Mouse (Mus musculus) lung, adult 2 months (tissue): ENCODE measurements around the gene M1ap. TPM values are rescaled to one million over a fixed set of nuclear protein-coding genes. Genes with fewer than 3 reads are reported as not detected.
A peak's percentile ranks its signal among the peaks of the same experiment; 100 is the strongest.

Source experiments
- DNase-seq: peaks from one replicate; pipeline ENCODE4 v3.0.0; 2022
- H3K4me1 ChIP-seq: fragments of 200-500 bp; 2 replicates; pipeline ENCODE4 v1.6.1; 2011; ENCODE audit warnings: low read length; ENCODE audit not compliant: control insufficient read depth, insufficient read depth
- H3K4me3 ChIP-seq: fragments of 200-500 bp; replicated peaks from 2 replicates; pipeline ENCODE3; 2011; ENCODE audit warnings: low read depth, mild to moderate bottlenecking, control low read depth, low read length; ENCODE audit errors: extremely low read depth
- CTCF ChIP-seq: fragments of 200-500 bp; IDR thresholded peaks from 2 replicates; pipeline ENCODE4 v1.5.1; 2011; ENCODE audit warnings: mild to moderate bottlenecking, low read length, control low read depth; ENCODE audit not compliant: insufficient read depth
- POLR2A ChIP-seq: fragments of 200-500 bp; IDR thresholded peaks from 2 replicates; pipeline ENCODE4 v1.6.1; 2011; ENCODE audit warnings: low read depth, mild to moderate bottlenecking, control low read depth, low read length, borderline replicate concordance; ENCODE audit errors: extremely low read depth
- WGBS: fragments of 180-500 bp; shearing (Covaris S2); methylation state at CpG from one replicate; pipeline ENCODE4 v1.1.7; 2018; 5-methylcytosine and 5-hydroxymethylcytosine counted together
- polyA plus RNA-seq: library from polyadenylated mRNA; depleted of rRNA; stranded (reverse); fragments of >200 nt; gene quantifications from 2 replicates; pipeline ENCODE4 v1.2.3, GENCODE M21; 2012

The M1ap gene
- polyA plus RNA-seq, 1 experiment = 3.5 TPM

DNA sequence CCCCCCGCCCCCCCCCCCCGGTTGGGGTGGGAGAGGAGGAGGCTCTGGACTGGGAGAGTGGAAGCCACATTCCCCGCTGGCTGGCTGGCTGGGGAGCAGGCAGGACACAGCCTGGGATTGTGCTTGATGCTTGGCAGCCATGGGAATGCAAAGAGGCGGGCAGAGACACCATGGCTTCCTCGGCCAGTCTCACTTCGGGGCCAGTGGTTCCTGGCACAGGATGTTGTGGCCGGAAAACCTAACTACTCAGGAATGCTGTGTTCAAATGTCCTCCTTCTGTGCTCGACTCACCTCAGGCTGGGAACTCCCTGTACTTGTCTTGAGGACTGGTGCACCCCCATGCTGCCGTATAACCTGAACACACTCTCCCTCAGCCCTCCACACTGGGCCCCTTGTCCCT, 81.0 kb downstream of the M1ap start:
- Histone ChIP-seq H3K4me3 (no peak overlapping the region), H3K4me1 (no peaks in the 10 kb centered on the region; the same call in 1 of the 2 replicates)
- DNase-seq = no peak
- WGBS = 25% methylated on average over 8 of the region's 9 CpGs
- no peak for TF ChIP-seq CTCF
- no peak for TF ChIP-seq POLR2A

DNA sequence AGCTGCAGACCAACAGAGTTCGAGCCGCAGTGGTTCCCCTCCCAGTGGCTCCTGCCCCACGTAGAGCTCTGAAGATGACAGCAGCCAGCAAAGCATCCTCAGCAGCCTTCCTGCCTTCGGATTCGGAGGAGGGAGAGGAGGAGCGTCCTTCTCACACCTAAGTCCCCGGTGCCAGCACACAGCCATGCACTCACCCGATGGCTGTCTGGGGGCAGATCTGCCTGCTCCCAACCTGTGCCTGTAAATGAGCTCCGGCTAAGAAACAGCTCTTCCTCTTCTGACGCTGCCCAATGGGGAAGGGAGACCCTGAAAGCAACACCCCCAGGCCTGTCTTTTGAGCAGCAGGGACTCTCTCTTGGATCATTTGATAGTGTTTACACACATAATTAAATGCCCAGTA, 83.1 kb downstream of the M1ap start:
- no peak for DNase-seq
- 61% methylated on average over 10 of the region's 10 CpGs for WGBS
- no peak for TF ChIP-seq CTCF
- no peak for TF ChIP-seq POLR2A
- Histone ChIP-seq H3K4me1 (no peaks in the 10 kb centered on the region; the same call in 1 of the 2 replicates), H3K4me3 (no peak overlapping the region)

DNA sequence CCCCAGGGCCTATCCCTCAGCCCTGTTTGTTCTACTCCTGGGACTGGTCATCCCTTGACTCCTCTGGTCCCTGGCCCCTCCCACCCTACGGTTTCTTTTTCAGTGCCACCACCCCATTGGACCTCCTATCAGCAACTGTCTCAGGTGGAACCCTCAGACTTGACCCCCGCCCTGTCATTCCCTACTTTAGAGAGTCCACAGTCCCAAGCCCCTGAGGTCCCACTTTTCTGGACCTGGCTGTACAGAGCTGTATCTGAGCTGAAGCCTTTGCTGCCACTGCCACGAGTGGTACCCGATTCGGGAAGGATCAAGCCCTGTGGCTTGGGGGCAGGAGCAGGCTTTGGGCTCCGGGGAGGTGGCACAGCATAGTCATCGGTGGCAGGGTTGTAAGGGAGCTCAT, 84.4 kb downstream of the M1ap start:
- Histone ChIP-seq H3K4me3 (no peak overlapping the region), H3K4me1 (no peaks in the 10 kb centered on the region; the same call in 1 of the 2 replicates)
- no peak for DNase-seq
- 84% methylated on average over 7 of the region's 7 CpGs for WGBS
- TF ChIP-seq POLR2A (no peak), CTCF (no peak)

DNA sequence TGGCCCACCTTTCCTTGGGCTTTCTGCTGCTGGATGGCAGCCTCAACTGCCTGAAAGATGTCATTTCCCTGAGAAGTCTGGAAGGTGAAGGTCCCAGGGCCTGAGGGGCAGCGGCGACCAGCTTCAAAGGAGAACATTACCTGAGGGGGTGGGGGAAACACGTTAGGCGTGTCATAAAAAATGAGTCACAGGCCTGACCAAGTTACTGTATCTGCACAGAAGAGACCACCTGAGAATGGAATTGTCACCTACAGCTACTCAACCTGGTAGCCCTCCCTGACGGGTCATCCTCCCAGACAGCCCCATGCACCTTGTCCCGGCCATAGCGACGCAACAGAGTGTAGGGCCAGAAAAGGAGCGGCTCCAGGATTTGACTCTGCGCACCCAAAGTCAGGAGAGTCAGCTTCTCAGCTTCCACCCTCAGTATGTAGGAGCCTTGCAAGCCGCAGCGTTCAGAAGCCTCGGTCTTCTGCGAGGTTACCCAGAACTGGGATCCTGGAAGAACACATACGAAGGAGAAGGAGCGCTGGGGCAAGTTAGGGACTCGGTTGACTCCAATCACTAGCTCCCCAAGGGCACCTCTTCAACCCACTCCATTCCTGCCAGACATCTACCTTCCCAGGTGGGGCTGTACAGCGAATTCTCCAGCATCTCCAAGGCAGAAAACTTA, 85.4 kb downstream of the M1ap start:
- TF ChIP-seq CTCF (no peak), POLR2A (no peak)
- 71% methylated on average over 18 of the region's 18 CpGs for WGBS
- peak overlapping the region; percentile 67 for H3K4me3 ChIP-seq
- DNase-seq = no peak
- no peaks in the 10 kb centered on the region; the same call in 1 of the 2 replicates for H3K4me1 ChIP-seq

DNA sequence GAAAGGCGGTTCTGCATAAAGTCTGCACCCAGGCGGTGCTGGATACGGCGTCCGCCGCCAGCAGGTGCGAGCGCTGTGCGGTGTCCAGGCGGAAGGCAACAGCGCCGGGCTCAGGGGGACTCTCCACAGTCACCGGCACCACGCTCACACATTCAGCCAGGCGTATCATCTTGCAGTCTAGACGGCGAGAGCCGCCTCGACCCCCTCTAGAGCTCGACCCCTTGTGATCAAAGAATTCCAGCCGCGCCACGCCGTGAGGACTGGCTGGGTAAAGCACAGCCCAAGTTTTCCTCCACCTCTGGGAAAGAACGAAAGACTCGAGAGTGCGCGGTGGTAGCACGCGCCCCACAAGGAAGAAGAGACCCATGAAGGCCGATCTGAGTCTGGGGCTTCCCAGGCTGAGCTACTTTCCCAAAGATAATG, 86.1 kb downstream of the M1ap start:
- DNase-seq = peak; percentile 66
- under 1% methylated on average over 31 of the region's 31 CpGs for WGBS
- no peaks in the 10 kb centered on the region; the same call in 1 of the 2 replicates for H3K4me1 ChIP-seq
- TF ChIP-seq POLR2A (no peak), CTCF (no peak)
- H3K4me3 ChIP-seq = peak overlapping the region; percentile 67

DNA sequence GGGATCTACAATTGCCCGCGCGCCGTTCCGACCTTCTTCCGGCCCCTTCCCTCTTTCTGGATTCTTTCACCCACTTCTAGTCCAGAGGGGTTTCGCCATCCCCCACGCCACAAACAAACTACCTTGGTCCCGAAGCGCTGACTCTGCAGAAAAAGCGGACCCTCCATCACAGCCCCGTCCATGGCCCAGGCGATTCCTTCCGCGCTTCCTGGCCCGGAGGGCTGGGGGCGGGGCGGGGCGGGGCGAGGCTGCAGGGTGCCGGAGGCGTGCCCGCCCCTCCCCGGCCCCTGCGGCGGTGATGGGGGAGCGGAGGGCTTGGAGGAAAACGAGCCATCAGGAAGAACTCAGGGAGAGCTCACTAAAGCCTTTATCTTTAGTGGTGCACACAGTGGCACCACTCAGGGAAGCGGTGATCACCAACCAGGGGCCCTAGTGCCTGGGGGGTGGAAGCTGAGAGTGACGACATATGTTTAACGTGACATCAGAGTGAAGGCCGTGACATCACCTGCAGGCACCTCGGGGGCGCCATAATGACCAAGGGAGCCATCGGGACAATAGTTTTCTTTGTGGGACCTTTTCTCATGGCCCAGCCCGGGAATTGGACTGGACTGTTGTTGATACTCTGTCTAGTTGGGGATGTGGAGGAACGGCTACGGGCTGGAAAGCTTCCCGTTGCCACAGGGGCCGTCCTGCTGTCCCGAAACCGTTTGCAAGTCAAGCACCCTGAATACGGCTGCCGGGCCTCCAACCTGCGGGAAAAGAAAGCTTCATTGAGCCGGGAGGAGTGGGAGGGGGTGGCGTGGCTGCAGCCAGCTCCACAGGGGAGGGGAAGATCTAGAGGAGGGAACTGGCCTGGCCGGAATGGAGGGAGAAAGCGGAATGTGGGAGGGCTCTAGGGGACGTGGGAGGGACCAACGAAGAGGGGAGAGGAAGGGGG, 86.8 kb downstream of the M1ap start, which contains the start of the genes Dok1 and Loxl3:
TSS of gene Dok1 (minus strand) at position 223 of the 937 bp plus-strand sequence.
TSS of gene Loxl3 (plus strand) at position 925 of the 937 bp plus-strand sequence.
- peaks cover 4% of the 10 kb centered on the region; the same call in 1 of the 2 replicates for H3K4me1 ChIP-seq
- WGBS = 0% methylated on average over 51 of the region's 51 CpGs
- TF ChIP-seq CTCF (no peak), POLR2A (peak; percentile 72; the same call in 1 of the 2 replicates)
- peak within 1 kb of the TSS; percentile 67 for H3K4me3 ChIP-seq
- DNase-seq = peak; percentile 78

DNA sequence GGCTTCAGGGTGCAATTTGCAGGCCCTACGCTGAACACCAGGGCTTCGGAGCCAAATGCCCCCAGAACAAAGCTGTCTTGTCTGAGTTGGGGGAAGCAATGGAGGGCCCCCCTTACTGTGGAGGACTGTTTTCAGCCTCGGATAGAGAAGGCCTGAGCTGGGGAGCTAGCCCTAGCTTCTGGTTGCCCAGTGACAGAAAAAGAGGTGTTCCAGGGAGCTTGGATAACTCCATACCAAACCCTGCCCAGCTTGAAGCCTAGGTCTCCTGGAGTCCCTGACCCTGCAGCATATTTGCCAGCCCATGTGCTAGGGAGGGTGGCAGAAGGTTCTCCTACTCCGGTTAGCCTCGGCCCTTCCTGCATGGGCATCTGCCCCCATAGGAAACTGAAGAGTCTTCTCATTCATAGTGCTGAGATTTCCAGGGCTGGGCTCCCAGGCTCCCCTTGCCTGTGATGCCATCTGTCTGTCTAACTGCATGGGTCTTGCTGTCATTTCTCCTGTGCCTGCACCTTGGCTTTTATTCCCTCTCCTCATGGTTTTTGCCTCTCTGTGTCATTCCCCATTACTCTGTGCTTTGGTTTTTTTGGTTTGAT, 87.9 kb downstream of the M1ap start:
- Histone ChIP-seq H3K4me1 (peaks cover 4% of the 10 kb centered on the region; the same call in 1 of the 2 replicates), H3K4me3 (peak overlapping the region; percentile 13)
- no peak for TF ChIP-seq POLR2A
- TF ChIP-seq CTCF = no peak
- DNase-seq = no peak
- WGBS = 49% methylated on average over 5 of the region's 5 CpGs

DNA sequence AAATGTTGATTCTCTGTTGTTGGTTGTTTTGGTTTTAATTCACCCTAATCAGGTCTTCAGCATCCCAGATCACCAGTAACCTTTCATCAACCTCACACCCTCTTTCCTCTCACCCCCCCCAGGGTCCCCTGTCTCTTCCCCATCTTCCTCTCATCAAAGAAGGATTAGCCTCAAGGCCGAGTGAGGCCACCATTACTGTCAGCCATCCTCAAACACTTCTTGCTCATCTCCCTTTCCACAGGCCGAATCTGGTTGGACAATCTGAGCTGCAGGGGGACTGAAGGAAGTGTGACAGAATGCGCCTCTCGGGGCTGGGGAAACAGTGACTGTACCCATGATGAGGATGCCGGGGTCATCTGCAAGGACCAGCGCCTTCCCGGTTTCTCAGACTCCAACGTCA, 90.5 kb downstream of the M1ap start:
- no peak for DNase-seq
- WGBS = 71% methylated on average over 8 of the region's 8 CpGs

DNA sequence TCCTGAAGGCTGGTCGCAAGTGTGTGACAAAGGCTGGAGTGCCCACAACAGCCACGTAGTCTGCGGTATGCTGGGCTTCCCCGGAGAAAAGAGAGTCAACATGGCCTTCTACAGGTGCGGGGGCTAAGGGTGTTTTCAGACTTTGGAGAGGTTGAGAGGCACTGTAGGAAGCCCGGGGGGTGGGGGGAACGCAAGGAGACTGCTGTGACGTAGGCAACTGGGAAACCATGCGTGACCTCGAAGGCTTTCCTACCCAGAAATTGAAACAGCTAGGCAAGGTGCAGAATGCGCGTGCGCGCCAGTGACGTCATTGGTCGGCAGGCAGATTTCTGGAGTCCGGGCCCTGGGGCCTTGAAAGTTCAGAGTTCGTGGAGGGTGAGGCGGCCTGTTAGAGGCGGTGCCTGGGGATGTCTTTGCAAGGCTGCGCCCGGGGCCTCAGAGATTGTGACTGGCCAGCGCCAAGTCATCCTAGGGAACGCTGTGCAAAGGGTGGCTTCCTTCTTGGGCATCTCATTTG, 91.9 kb downstream of the M1ap start:
- TF ChIP-seq CTCF (no peak), POLR2A (0 out of 2 replicates have a peak, but pooled peaks have one; percentile 44)
- 21% methylated on average over 24 of the region's 24 CpGs for WGBS
- Histone ChIP-seq H3K4me1 (peaks cover 4% of the 10 kb centered on the region; the same call in 1 of the 2 replicates), H3K4me3 (peak overlapping the region; percentile 34)
- peak; percentile 98 for DNase-seq

More for the DNA sequence above, 90.5 kb downstream of the M1ap start:
- Histone ChIP-seq H3K4me1 (peaks cover 4% of the 10 kb centered on the region; the same call in 1 of the 2 replicates), H3K4me3 (no peak overlapping the region)
- TF ChIP-seq POLR2A (no peak), CTCF (no peak)
